Mouse (Mus musculus) midbrain, embryonic 12.5 days (tissue): Measurements from ENCODE around the gene Ttbk1. TPM values are rescaled to one million over a fixed set of nuclear protein-coding genes. Genes with fewer than 3 reads are reported as not detected.

Experiments used
- ATAC-seq: fragments of 200-750 bp; cut with Nextera tagmentation; 2 replicates; pipeline ENCODE4 v1.8.0; 2017; ENCODE audit warnings: low read depth, moderate TSS enrichment, moderate library complexity; ENCODE audit not compliant: low FRiP score
- H3K27ac ChIP-seq: fragments of 300-500 bp; sonication (generic); replicated peaks from 2 replicates; pipeline ENCODE4 v1.5.1; 2016; ENCODE audit warnings: mild to moderate bottlenecking
- H3K27me3 ChIP-seq: fragments of 300-500 bp; sonication (generic); 2 replicates; pipeline ENCODE4 v1.6.1; 2016; ENCODE audit warnings: mild to moderate bottlenecking
- H3K36me3 ChIP-seq: fragments of 300-500 bp; sonication (generic); 2 replicates; pipeline ENCODE4 v1.6.1; 2016
- H3K4me1 ChIP-seq: fragments of 300-500 bp; sonication (generic); 2 replicates; pipeline ENCODE4 v1.6.1; 2016
- H3K4me2 ChIP-seq: fragments of 300-500 bp; sonication (generic); replicated peaks from 2 replicates; pipeline ENCODE4 v1.6.1; 2016; ENCODE audit warnings: mild to moderate bottlenecking, moderate library complexity
- H3K4me3 ChIP-seq: fragments of 300-500 bp; sonication (generic); 2 replicates; pipeline ENCODE4 v1.5.1; 2016; ENCODE audit warnings: mild to moderate bottlenecking
- H3K9ac ChIP-seq: fragments of 300-500 bp; sonication (generic); replicated peaks from 2 replicates; pipeline ENCODE4 v1.6.1; 2016; ENCODE audit warnings: mild to moderate bottlenecking, moderate library complexity
- H3K9me3 ChIP-seq: fragments of 300-500 bp; sonication (generic); 2 replicates; pipeline ENCODE4 v1.6.1; 2016; ENCODE audit warnings: mild to moderate bottlenecking
- WGBS: fragments of 180-500 bp; shearing (Covaris S2); methylation state at CpG from one replicate; pipeline ENCODE4 v1.1.7; 2016; 5-methylcytosine and 5-hydroxymethylcytosine counted together
- polyA plus RNA-seq: library from polyadenylated mRNA; unstranded; fragments of >200 nt; fragmentation: Nextera tagmentation; extraction: Ambion mirVana; gene quantifications from 2 replicates; pipeline ENCODE4 v1.2.1, GENCODE M21; 2016

The Ttbk1 gene
- polyA plus RNA-seq, 1 experiment from 2014 or later, result 5.0 TPM

GRCm38 (mm10) chr17:46462226-46462625 is 25.2 kb downstream of the Ttbk1 start:
- Histone ChIP-seq H3K4me1 (0 out of 2 replicates have a peak, but pooled peaks cover 9% of the 10 kb centered on the region), H3K27me3 (peaks cover 44% of the 10 kb centered on the region), H3K27ac (no peak overlapping the region), H3K9me3 (no peaks in the 10 kb centered on the region), H3K4me3 (no peak overlapping the region), H3K36me3 (peaks cover 50% of the 10 kb centered on the region), H3K9ac (no peak overlapping the region), H3K4me2 (no peak overlapping the region)
- ATAC-seq, result no peak
- 89% methylated on average over 5 of the region's 5 CpGs for WGBS

GRCm38 (mm10) chr17:46461347-46461746 is 26.1 kb downstream of the Ttbk1 start:
- no peak for ATAC-seq
- peaks cover 53% of the 10 kb centered on the region for H3K27me3 ChIP-seq

DNA sequence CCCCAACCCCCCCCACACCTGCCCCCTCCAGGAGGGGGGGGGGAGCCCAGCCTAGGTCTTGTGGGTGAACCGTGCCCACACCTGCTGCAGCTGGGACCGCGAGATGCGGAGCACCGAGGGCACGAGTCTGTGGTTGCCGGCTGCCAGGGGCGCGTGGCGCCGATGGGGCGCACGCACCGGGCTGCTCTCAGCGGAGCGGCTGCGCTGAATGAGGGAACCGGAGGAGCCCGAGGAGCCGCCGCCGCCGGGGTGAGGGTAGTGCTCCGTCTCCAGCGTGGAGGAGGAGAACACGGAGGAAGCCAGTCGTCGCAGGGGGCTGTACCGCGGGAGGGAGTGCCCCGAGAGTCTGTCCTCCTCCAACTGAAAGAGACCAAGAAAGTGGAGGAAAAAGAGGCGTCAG is 26.8 kb downstream of the Ttbk1 start:
- Histone ChIP-seq H3K4me2 (peak overlapping the region; percentile 24; the same call in 1 of the 2 replicates), H3K4me3 (peak overlapping the region; percentile 1; the same call in 1 of the 2 replicates), H3K27me3 (peaks cover 59% of the 10 kb centered on the region), H3K27ac (no peak overlapping the region), H3K36me3 (peaks cover 34% of the 10 kb centered on the region), H3K9ac (peak overlapping the region; percentile 25; the same call in 1 of the 2 replicates), H3K9me3 (no peaks in the 10 kb centered on the region), H3K4me1 (peaks cover 15% of the 10 kb centered on the region)
- ATAC-seq, result no peak
- WGBS, result 2% methylated on average over 31 of the region's 32 CpGs

More at GRCm38 (mm10) chr17:46461347-46461746, 26.1 kb downstream of the Ttbk1 start:
- H3K9me3 ChIP-seq, result no peaks in the 10 kb centered on the region
- peaks cover 41% of the 10 kb centered on the region for H3K36me3 ChIP-seq
- 0 out of 2 replicates have a peak overlapping the region, but pooled peaks have one; percentile 24 for H3K4me2 ChIP-seq
- H3K4me1 ChIP-seq, result 0 out of 2 replicates have a peak, but pooled peaks cover 9% of the 10 kb centered on the region
- no peak overlapping the region for H3K4me3 ChIP-seq
- no peak overlapping the region for H3K9ac ChIP-seq
- H3K27ac ChIP-seq, result no peak overlapping the region
- WGBS, result 13% methylated on average over 8 of the region's 8 CpGs

- Histone ChIP-seq H3K27me3 (peaks cover 62% of the 10 kb centered on the region), H3K4me2 (no peak overlapping the region), H3K27ac (no peak overlapping the region), H3K36me3 (peaks cover 15% of the 10 kb centered on the region), H3K9ac (no peak overlapping the region), H3K4me1 (peaks cover 36% of the 10 kb centered on the region), H3K4me3 (no peak overlapping the region), H3K9me3 (no peaks in the 10 kb centered on the region)
- WGBS, result 36% methylated on average over 3 of the region's 3 CpGs
- ATAC-seq, result no peak
These were observed 29.0 kb downstream of the Ttbk1 start for GRCm38 (mm10) chr17:46458439-46458838.

- no peak overlapping the region for H3K4me2 ChIP-seq
- no peak overlapping the region for H3K27ac ChIP-seq
- H3K27me3 ChIP-seq, result peaks cover 68% of the 10 kb centered on the region
- no peak overlapping the region for H3K9ac ChIP-seq
- peaks cover 43% of the 10 kb centered on the region for H3K4me1 ChIP-seq
- peaks cover 15% of the 10 kb centered on the region for H3K36me3 ChIP-seq
- WGBS, result 17% methylated on average over 10 of the region's 10 CpGs
- H3K9me3 ChIP-seq, result no peaks in the 10 kb centered on the region
- ATAC-seq, result no peak
- H3K4me3 ChIP-seq, result no peak overlapping the region
These were observed 29.7 kb downstream of the Ttbk1 start for GRCm38 (mm10) chr17:46457791-46458190.

- Histone ChIP-seq H3K4me1 (peaks cover 40% of the 10 kb centered on the region), H3K9ac (peak overlapping the region; percentile 62), H3K4me3 (peak overlapping the region; percentile 42), H3K27me3 (peaks cover 61% of the 10 kb centered on the region), H3K36me3 (peaks cover 10% of the 10 kb centered on the region), H3K27ac (peak overlapping the region; percentile 71; the same call in 1 of the 2 replicates), H3K4me2 (peak overlapping the region; percentile 71), H3K9me3 (no peaks in the 10 kb centered on the region)
- peak; percentile 70 for ATAC-seq
- WGBS, result 1% methylated on average over 33 of the region's 33 CpGs
These were observed 32.3 kb downstream of the Ttbk1 start for GRCm38 (mm10) chr17:46455110-46455691.

DNA sequence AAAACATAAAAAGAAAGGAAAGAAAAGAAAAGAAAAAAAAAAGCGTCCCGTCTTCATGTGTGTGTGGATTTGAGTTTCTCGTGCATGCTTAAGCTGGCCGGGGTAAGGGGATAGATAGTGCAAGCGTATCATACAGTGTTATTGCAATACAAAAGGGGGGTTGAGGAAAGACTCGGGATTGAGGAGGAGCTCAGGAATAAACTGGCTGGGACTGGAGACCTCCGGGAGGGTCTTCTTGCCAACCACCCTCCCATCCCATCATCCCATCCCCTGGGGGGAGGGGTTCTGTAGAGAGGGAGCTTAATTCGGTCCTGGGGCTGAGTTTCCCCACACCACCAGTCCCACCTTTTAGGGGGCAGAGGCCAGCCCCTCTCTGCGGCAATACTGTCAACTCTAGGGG is 32.9 kb downstream of the Ttbk1 start:
- H3K27me3 ChIP-seq, result peaks cover 54% of the 10 kb centered on the region
- H3K4me2 ChIP-seq, result peak overlapping the region; percentile 71
- H3K36me3 ChIP-seq, result peaks cover 7% of the 10 kb centered on the region
- peak overlapping the region; percentile 71; the same call in 1 of the 2 replicates for H3K27ac ChIP-seq
- 0% methylated on average over 9 of the region's 9 CpGs for WGBS
- peak overlapping the region; percentile 42 for H3K4me3 ChIP-seq
- no peaks in the 10 kb centered on the region for H3K9me3 ChIP-seq
- ATAC-seq, result peak; percentile 44; the same call in 1 of the 2 replicates
- peaks cover 40% of the 10 kb centered on the region for H3K4me1 ChIP-seq
- peak overlapping the region; percentile 62; the same call in 1 of the 2 replicates for H3K9ac ChIP-seq

DNA sequence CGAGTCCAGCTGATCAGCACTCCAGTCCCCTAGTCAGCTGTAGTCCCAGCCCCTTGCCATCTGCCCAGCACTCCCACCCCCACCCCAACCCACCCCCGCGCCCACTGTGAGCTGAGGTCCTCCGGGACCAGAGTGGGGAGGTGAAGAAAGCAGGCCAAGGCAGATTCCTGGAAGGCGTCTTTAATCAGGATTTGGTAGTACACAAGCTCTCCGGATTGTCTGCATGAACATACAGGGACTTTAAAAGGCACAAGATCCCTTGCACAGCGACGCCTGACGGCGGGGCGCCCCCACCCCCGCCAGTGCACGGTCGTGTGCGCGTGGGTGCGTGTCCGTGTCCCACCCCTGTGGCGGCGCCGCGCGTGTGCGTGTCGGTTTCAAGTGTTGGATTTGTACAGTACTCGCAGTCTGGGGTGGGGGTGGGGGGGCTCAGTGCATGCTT is 33.5 kb downstream of the Ttbk1 start:
- Histone ChIP-seq H3K4me2 (peak overlapping the region; percentile 71), H3K9me3 (no peaks in the 10 kb centered on the region), H3K4me3 (peak overlapping the region; percentile 42), H3K36me3 (peaks cover 7% of the 10 kb centered on the region; the same call in 1 of the 2 replicates), H3K4me1 (peaks cover 40% of the 10 kb centered on the region), H3K9ac (peak overlapping the region; percentile 62), H3K27ac (peak overlapping the region; percentile 71), H3K27me3 (peaks cover 49% of the 10 kb centered on the region)
- 1% methylated on average over 26 of the region's 26 CpGs for WGBS
- ATAC-seq, result peak; percentile 31; the same call in 1 of the 2 replicates

- Histone ChIP-seq H3K4me3 (peak overlapping the region; percentile 42; the same call in 1 of the 2 replicates), H3K9me3 (no peaks in the 10 kb centered on the region), H3K4me2 (peak overlapping the region; percentile 71), H3K9ac (peak overlapping the region; percentile 62; the same call in 1 of the 2 replicates), H3K4me1 (peaks cover 40% of the 10 kb centered on the region), H3K27ac (peak overlapping the region; percentile 71), H3K27me3 (peaks cover 44% of the 10 kb centered on the region), H3K36me3 (peaks cover 3% of the 10 kb centered on the region; the same call in 1 of the 2 replicates)
- ATAC-seq, result no peak
- WGBS, result 5% methylated on average over 13 of the region's 13 CpGs
These were observed 34.0 kb downstream of the Ttbk1 start for GRCm38 (mm10) chr17:46453302-46453948.

GRCm38 (mm10) chr17:46452683-46453082 is 34.8 kb downstream of the Ttbk1 start:
- Histone ChIP-seq H3K4me3 (no peak overlapping the region), H3K9me3 (no peaks in the 10 kb centered on the region), H3K27me3 (peaks cover 37% of the 10 kb centered on the region), H3K4me2 (no peak overlapping the region), H3K27ac (0 out of 2 replicates have a peak overlapping the region, but pooled peaks have one; percentile 20), H3K4me1 (peaks cover 38% of the 10 kb centered on the region), H3K9ac (no peak overlapping the region), H3K36me3 (peaks cover 3% of the 10 kb centered on the region; the same call in 1 of the 2 replicates)
- ATAC-seq, result no peak
- 32% methylated on average over 5 of the region's 5 CpGs for WGBS

DNA sequence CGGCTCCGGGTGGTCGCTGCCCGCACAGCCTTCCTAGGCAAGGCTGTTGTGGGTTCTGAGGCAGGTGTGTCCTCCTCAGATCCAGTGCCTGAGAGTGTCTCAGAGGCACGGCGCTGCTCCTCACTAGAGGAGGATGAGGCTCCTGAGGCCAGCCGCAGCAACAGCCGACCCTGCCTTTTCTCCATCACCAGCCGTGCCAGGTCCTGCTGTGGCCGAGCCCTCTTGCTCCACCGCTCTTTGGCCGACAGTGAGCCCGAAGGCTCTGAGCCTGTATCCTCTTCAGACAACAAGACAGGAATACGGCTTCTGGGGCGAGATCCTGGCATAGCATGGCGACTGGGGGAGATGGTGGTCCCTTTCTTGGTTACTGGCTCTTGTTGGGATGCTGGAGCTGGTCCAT is 41.2 kb downstream of the Ttbk1 start:
- H3K9ac ChIP-seq, result no peak overlapping the region
- H3K27me3 ChIP-seq, result peaks cover 61% of the 10 kb centered on the region
- no peak overlapping the region for H3K4me2 ChIP-seq
- no peak overlapping the region for H3K27ac ChIP-seq
- WGBS, result 94% methylated on average over 16 of the region's 16 CpGs
- no peak for ATAC-seq
- H3K4me1 ChIP-seq, result peaks cover 14% of the 10 kb centered on the region; the same call in 1 of the 2 replicates
- H3K9me3 ChIP-seq, result no peaks in the 10 kb centered on the region
- no peak overlapping the region for H3K4me3 ChIP-seq
- H3K36me3 ChIP-seq, result peaks cover 8% of the 10 kb centered on the region
